Mouse (Mus musculus): ENCODE results near the gene Hdgfl3.

GRCm38 (mm10) chr7:81950499-81950898, 16.2 kb upstream of the Hdgfl3 start:
- TF ChIP-seq CTCF (IDR thresholded peaks at IDR 0.05; ENCODE audit: low read depth) = no peak
- TF ChIP-seq EP300 (IDR thresholded peaks at IDR 0.05; ENCODE audit: low read depth) = no peak

Measured in liver, embryonic 14.5 days (tissue).